Mouse (Mus musculus): ENCODE data around the gene Rpl10l. TPM values are rescaled to one million over a fixed set of nuclear protein-coding genes. Genes with fewer than 3 reads are reported as not detected.

Rpl10l gene
- not detected in 2 replicates for polyA plus RNA-seq (2015; fragmentation: Nextera tagmentation; extraction: Ambion mirVana)

DNA sequence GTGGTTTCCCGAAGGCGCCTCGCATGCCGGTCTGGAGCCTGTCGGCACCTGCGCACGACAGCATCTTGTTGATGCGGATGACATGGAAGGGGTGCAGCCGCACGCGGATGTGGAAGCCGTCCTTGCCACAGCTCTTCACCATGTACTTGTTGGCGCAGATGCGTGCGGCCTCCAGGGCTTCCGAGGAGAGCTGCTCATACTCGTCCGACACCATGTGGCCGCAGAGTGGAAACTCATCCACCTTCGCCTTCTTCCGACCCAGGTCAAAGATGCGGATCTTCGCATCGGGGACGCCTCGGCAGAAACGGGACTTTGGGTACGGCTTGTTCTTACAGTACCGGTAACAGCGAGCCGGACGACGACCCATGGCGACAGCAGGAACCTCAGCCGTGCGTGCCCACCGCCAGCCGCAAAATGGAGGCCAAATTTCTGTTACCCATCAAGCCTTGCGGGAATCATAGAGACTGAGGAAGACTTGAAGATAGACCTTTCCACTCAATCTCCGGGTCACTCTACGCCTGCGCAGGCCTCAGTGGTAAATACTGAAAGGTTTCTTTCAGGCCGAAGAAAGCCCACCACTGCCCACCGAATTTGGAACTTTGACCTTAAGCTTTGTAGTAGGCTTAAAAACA lies at the start of gene Rpl10l:
Gene Rpl10l (minus strand): TSS at position 411 of the 632 bp plus-strand sequence.
- DNase-seq (ENCODE audit: low spot score), result no peak

- DNase-seq (ENCODE audit: low spot score), result no peak
These were observed 8.3 kb downstream of the Rpl10l start for GRCm38 (mm10) chr12:66275890-66276289.

GRCm38 (mm10) chr12:66245461-66246099 lies 38.6 kb downstream of the Rpl10l start:
- no peak for DNase-seq (ENCODE audit: low spot score)

- DNase-seq (ENCODE audit: low spot score), result no peak
These were observed 50.0 kb downstream of the Rpl10l start for GRCm38 (mm10) chr12:66234158-66234557.
